Mouse (Mus musculus) B cell, adult 67 days (primary cell): ENCODE measurements around the gene Rtl10. TPM values are rescaled to one million over a fixed set of nuclear protein-coding genes. Genes with fewer than 3 reads are reported as not detected.

Source experiments
- total RNA-seq, 2 experiments: library from RNA; stranded (reverse); gene quantifications; 4 replicates each; pipeline ENCODE4 v1.2.4; 2023

Gene Rtl10
- 10 to 100 TPM in 1 of 2 experiments, 1 to 10 TPM in 1; 9.7 to 10.7 TPM for total RNA-seq

DNA sequence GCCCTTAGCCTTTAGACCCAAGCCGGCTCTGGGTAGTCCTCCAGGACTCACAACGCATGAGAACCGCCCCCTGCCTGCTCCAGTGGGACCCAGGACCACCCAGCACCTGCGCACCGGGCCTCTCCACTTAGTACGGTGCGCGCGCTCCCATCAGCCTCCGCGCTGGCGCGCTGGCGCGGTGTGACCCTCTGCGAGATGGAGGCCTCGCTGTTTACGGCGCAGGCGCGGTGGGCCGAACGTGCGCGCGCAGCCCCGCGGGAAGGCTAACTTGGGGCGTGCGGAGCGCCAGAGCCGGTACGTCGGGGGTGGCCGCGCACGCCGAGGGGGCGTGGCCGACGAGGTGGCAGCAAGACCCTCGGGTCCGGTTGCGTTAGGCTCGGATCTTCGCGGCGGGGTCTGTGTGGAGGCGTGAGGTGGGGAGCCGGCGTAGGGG lies at the start of gene Rtl10, which contains the start of gene Gnb1l:
Gene Rtl10, plus strand, starts transcription at position 344 of the 433 bp plus-strand sequence.
Gene Gnb1l, plus strand, starts transcription at position 156 of the 433 bp plus-strand sequence.

Other genes with a start within 250 kb of the Rtl10 start
- gene Gm49776, start 240.6 kb upstream of the Rtl10 start, total RNA-seq = not detected
- gene Dgcr8, start 209.7 kb upstream of the Rtl10 start, total RNA-seq = 10 to 100 TPM; 47.0 to 55.8 TPM
- 10 to 100 TPM; 36.4 to 44.9 TPM for gene Tango2, start 150.8 kb upstream of the Rtl10 start, total RNA-seq
- gene Arvcf, start 150.7 kb upstream of the Rtl10 start, total RNA-seq = 1 to 10 TPM; 5.3 to 7.1 TPM
- 10 to 100 TPM; 15.9 to 16.8 TPM for gene Txnrd2, start 72.5 kb upstream of the Rtl10 start, total RNA-seq
- gene Comt, start 72.0 kb upstream of the Rtl10 start, total RNA-seq = 10 to 100 TPM; 17.4 to 19.5 TPM
- gene Gnb1l, start 188 bp upstream of the Rtl10 start, total RNA-seq = 1 to 10 TPM; 6.6 to 8.2 TPM
- gene Tbx1, start 91.8 kb downstream of the Rtl10 start, total RNA-seq = not detected
- not detected for gene Gp1bb, start 123.5 kb downstream of the Rtl10 start, total RNA-seq
- gene Gm49601, start 127.5 kb downstream of the Rtl10 start, total RNA-seq = not detected
- gene Sept5, start 131.1 kb downstream of the Rtl10 start, total RNA-seq = not detected